Mouse (Mus musculus): ENCODE data around the gene Gm4301.
"Not testable (repeated sequence)": the region's sequence is repeated elsewhere in the genome, so short reads cannot be mapped to it uniquely, and the experiment has no call there.

The Gm4301 gene

GRCm38 (mm10) chr10:100335376-100335775 is at the start of gene Gm4301:
Gm4301 (plus strand) TSS chr10:100335676.
- not testable (repeated sequence) for DNase-seq

- no peak for DNase-seq
Observed at GRCm38 (mm10) chr10:100296105-100296504, 39.4 kb upstream of the Gm4301 start.

- not testable (repeated sequence) for DNase-seq
Observed at GRCm38 (mm10) chr10:100300106-100300505, 35.4 kb upstream of the Gm4301 start.

GRCm38 (mm10) chr10:100340536-100340935 is 5.1 kb downstream of the Gm4301 start, which contains the start of gene Gm4302:
Gm4302 (plus strand) TSS chr10:100340836.
- not testable (repeated sequence) for DNase-seq

GRCm38 (mm10) chr10:100345672-100346071 is 10.2 kb downstream of the Gm4301 start, which contains the start of gene Gm4303:
Gm4303 (plus strand) TSS chr10:100345972.
- not testable (repeated sequence) for DNase-seq

GRCm38 (mm10) chr10:100350793-100351192 is 15.3 kb downstream of the Gm4301 start, which contains the start of gene Gm4305:
Gm4305 (plus strand) TSS chr10:100351093.
- not testable (repeated sequence) for DNase-seq

GRCm38 (mm10) chr10:100356841-100357240 is 21.4 kb downstream of the Gm4301 start:
- not testable (repeated sequence) for DNase-seq

GRCm38 (mm10) chr10:100361038-100361437 is 25.6 kb downstream of the Gm4301 start, which contains the start of gene Gm4307:
Gm4307 (plus strand) TSS chr10:100361338.
- not testable (repeated sequence) for DNase-seq

GRCm38 (mm10) chr10:100382460-100382859 is 47.0 kb downstream of the Gm4301 start, which contains the start of gene Gm4312:
Gm4312 (minus strand) TSS chr10:100382560.
- not testable (repeated sequence) for DNase-seq

Measured in right cerebral cortex, postnatal 14 days (tissue).